Mouse (Mus musculus): ENCODE data around the gene Cdkn2d. TPM values are rescaled to one million over a fixed set of nuclear protein-coding genes. Genes with fewer than 3 reads are reported as not detected.
A peak's percentile ranks its signal among the peaks of the same experiment; 100 is the strongest.
"Not testable (repeated sequence)": the region's sequence is repeated elsewhere in the genome, so short reads cannot be mapped to it uniquely, and the experiment has no call there.

Gene Cdkn2d
- total RNA-seq, 2 experiments from 2014 or later: 58.9 to 62.0 TPM

- no peak for DNase-seq (ENCODE audit: low spot score in 2 of 2)
Observed at GRCm38 (mm10) chr9:21276307-21276706, 14.9 kb downstream of the Cdkn2d start.

GRCm38 (mm10) chr9:21275727-21276126, 15.5 kb downstream of the Cdkn2d start:
- DNase-seq (ENCODE audit: low spot score in 2 of 2): no peak

- no peak for DNase-seq (ENCODE audit: low spot score in 2 of 2)
Observed at GRCm38 (mm10) chr9:21275013-21275710, 16.0 kb downstream of the Cdkn2d start.

- no peak for DNase-seq (ENCODE audit: low spot score in 2 of 2)
Observed at GRCm38 (mm10) chr9:21274336-21274735, 16.9 kb downstream of the Cdkn2d start.

GRCm38 (mm10) chr9:21273520-21274228, 17.5 kb downstream of the Cdkn2d start:
- DNase-seq (ENCODE audit: low spot score in 2 of 2): no peak

- DNase-seq (ENCODE audit: low spot score in 2 of 2): no peak
Observed at GRCm38 (mm10) chr9:21273094-21273493, 18.1 kb downstream of the Cdkn2d start.

GRCm38 (mm10) chr9:21272391-21272790, 18.8 kb downstream of the Cdkn2d start:
- no peak for DNase-seq (ENCODE audit: low spot score in 2 of 2)

- not testable (repeated sequence) for DNase-seq (ENCODE audit: low spot score in 2 of 2)
Observed at GRCm38 (mm10) chr9:21269590-21269989, 21.6 kb downstream of the Cdkn2d start.

GRCm38 (mm10) chr9:21268305-21268704, 22.9 kb downstream of the Cdkn2d start:
- no peak for DNase-seq (ENCODE audit: low spot score in 2 of 2)

- no peak for DNase-seq (ENCODE audit: low spot score in 2 of 2)
Observed at GRCm38 (mm10) chr9:21266889-21267288, 24.3 kb downstream of the Cdkn2d start.

- DNase-seq (ENCODE audit: low spot score in 2 of 2): no peak
Observed at GRCm38 (mm10) chr9:21265611-21266010, 25.6 kb downstream of the Cdkn2d start.

- peak; percentile 92 to 97 for DNase-seq (ENCODE audit: low spot score in 2 of 2)
Observed at GRCm38 (mm10) chr9:21265000-21265561, 26.1 kb downstream of the Cdkn2d start, which contains the start of gene Atg4d. TSS of gene Atg4d (plus strand) at chr9:21265293.

GRCm38 (mm10) chr9:21264272-21264999, 26.8 kb downstream of the Cdkn2d start:
- no peak for DNase-seq (ENCODE audit: low spot score in 2 of 2)

GRCm38 (mm10) chr9:21261831-21262230, 29.4 kb downstream of the Cdkn2d start:
- no peak for DNase-seq (ENCODE audit: low spot score in 2 of 2)

GRCm38 (mm10) chr9:21260491-21261040, 30.6 kb downstream of the Cdkn2d start:
- no peak for DNase-seq (ENCODE audit: low spot score in 2 of 2)

GRCm38 (mm10) chr9:21256349-21256748, 34.9 kb downstream of the Cdkn2d start:
- not testable (repeated sequence) for DNase-seq (ENCODE audit: low spot score in 2 of 2)

- no peak for DNase-seq (ENCODE audit: low spot score in 2 of 2)
Observed at GRCm38 (mm10) chr9:21254690-21255089, 36.5 kb downstream of the Cdkn2d start.

GRCm38 (mm10) chr9:21251116-21251735, 40.0 kb downstream of the Cdkn2d start:
- DNase-seq (ENCODE audit: low spot score in 2 of 2): no peak

GRCm38 (mm10) chr9:21250509-21250908, 40.7 kb downstream of the Cdkn2d start:
- no peak for DNase-seq (ENCODE audit: low spot score in 2 of 2)

GRCm38 (mm10) chr9:21249629-21250508, 41.3 kb downstream of the Cdkn2d start:
- no peak for DNase-seq (ENCODE audit: low spot score in 2 of 2)

Measured in layer of hippocampus, postnatal 14 days (tissue).